Mouse (Mus musculus) intestine, postnatal 0 days (tissue): ENCODE measurements at regions not wholly inside any gene's neighbourhood (a gene's known extent, or its start where the extent isn't known, plus 50 kb on each side); places are given as distances from the start of the nearest gene placed in this dataset.

ENCODE experiments used
- ATAC-seq: fragments of 200-750 bp; cut with Nextera tagmentation; 2 replicates; pipeline ENCODE4 v1.8.0; 2017; ENCODE audit warnings: mild to moderate bottlenecking, moderate TSS enrichment, moderate library complexity
- H3K27ac ChIP-seq: fragments of 300-500 bp; sonication (generic); 2 replicates; pipeline ENCODE4 v1.5.1; 2014; ENCODE audit warnings: mild to moderate bottlenecking, low read depth, low read length, moderate library complexity
- H3K27me3 ChIP-seq: fragments of 300-500 bp; sonication (generic); replicated peaks from 2 replicates; pipeline ENCODE4 v1.6.1; 2014; ENCODE audit warnings: low read length, mixed read lengths; ENCODE audit not compliant: control insufficient read depth, insufficient read depth
- H3K36me3 ChIP-seq: fragments of 300-500 bp; sonication (generic); 2 replicates; pipeline ENCODE4 v1.6.1; 2014; ENCODE audit warnings: mild to moderate bottlenecking, moderate library complexity; ENCODE audit not compliant: control insufficient read depth, insufficient read depth
- H3K4me1 ChIP-seq: fragments of 300-500 bp; sonication (generic); replicated peaks from 2 replicates; pipeline ENCODE4 v1.6.1; 2014; ENCODE audit warnings: antibody characterized with exemption, low read length, mixed read lengths; ENCODE audit not compliant: control insufficient read depth, insufficient read depth
- H3K4me2 ChIP-seq: fragments of 300-500 bp; sonication (generic); replicated peaks from 2 replicates; pipeline ENCODE4 v1.6.1; 2014; ENCODE audit warnings: low read depth, mild to moderate bottlenecking, moderate library complexity
- H3K4me3 ChIP-seq: fragments of 300-500 bp; sonication (generic); 2 replicates; pipeline ENCODE4 v1.5.1; 2014; ENCODE audit warnings: low read depth, low read length
- H3K9ac ChIP-seq: fragments of 300-500 bp; sonication (generic); 2 replicates; pipeline ENCODE4 v1.6.1; 2014; ENCODE audit warnings: mild to moderate bottlenecking, low read depth, low read length
- H3K9me3 ChIP-seq: fragments of 300-500 bp; sonication (generic); 2 replicates; pipeline ENCODE4 v1.6.1; 2016; ENCODE audit warnings: mixed run types; ENCODE audit not compliant: control insufficient read depth
- CTCF ChIP-seq: sonication (generic); IDR thresholded peaks from 2 replicates; pipeline ENCODE4 v1.5.1; 2016; ENCODE audit warnings: low read depth, mild to moderate bottlenecking, control low read depth, antibody characterized with exemption, moderate library complexity
- WGBS: fragments of 180-500 bp; shearing (Covaris S2); extraction: QIAGEN DNeasy Blood & Tissue Kit; methylation state at CpG from one replicate; pipeline ENCODE4 v1.1.7; 2014; 5-methylcytosine and 5-hydroxymethylcytosine counted together

DNA sequence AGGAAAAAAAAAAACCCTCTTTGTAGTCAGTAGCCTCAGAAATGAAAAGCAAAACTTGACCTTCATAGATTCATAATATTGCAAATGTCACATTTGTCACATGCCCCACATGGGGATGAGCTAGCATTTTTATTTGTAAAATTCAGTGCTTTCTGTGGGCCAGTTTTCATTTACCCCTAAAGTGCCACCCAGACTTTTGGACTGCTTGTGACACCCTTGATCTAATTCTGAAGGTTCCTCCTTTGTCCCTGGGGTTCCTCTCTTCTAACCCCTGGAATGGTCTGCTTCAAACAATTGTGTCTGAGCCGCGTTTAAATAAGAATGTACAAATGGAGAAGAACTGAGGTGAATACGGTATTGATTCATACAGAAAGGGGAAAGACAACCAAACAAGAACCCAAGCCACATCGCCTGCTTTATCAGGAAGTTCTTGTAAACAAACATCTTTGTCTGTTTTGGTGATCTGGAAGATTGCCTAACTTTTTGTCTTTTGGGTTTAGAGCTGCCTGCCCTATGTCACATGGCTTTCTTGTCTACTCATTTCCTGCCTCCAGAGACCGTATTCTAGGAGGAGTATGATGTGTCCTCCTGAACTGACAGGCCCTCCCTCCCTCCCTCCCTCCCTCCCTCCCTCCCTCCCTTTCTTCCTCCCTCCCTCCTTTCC lies 203.1 kb upstream of the Gm9833 start:
- H3K4me1 ChIP-seq, result no peaks in the 10 kb centered on the region
- no peak for ATAC-seq
- H3K27me3 ChIP-seq, result no peaks in the 10 kb centered on the region
- no peak overlapping the region for H3K4me2 ChIP-seq
- no peak for TF ChIP-seq CTCF
- H3K9me3 ChIP-seq, result no peaks in the 10 kb centered on the region
- H3K4me3 ChIP-seq, result no peak overlapping the region
- H3K36me3 ChIP-seq, result no peaks in the 10 kb centered on the region
- no peak overlapping the region for H3K9ac ChIP-seq
- no peak overlapping the region for H3K27ac ChIP-seq
- WGBS, result 46% methylated on average over 5 of the region's 5 CpGs

DNA sequence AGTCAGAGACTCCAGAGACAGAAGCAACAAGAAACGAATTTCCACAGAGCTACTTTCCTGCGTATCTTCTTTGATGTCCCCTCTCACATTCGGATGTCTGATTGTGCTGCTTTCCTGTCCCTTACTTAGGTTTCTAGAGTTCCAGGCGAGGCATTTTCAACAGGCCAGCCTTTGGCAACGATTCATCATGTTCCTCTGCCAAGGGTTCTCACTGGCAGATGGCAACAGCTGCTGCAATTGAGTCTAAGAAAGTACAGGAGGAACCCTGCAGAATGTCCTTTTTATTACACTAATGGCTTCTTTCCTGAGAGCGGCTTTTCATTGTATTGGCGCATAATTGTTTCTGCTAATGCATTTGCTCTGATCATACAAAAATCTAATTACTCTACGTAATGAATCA lies 202.3 kb upstream of the Gm9833 start:
- H3K27ac ChIP-seq, result no peak overlapping the region
- no peaks in the 10 kb centered on the region for H3K4me1 ChIP-seq
- H3K27me3 ChIP-seq, result no peaks in the 10 kb centered on the region
- ATAC-seq, result no peak
- no peak overlapping the region for H3K4me3 ChIP-seq
- WGBS, result 53% methylated on average over 8 of the region's 8 CpGs
- no peak overlapping the region for H3K9ac ChIP-seq
- H3K9me3 ChIP-seq, result no peaks in the 10 kb centered on the region
- H3K36me3 ChIP-seq, result no peaks in the 10 kb centered on the region
- TF ChIP-seq CTCF, result no peak
- H3K4me2 ChIP-seq, result no peak overlapping the region

DNA sequence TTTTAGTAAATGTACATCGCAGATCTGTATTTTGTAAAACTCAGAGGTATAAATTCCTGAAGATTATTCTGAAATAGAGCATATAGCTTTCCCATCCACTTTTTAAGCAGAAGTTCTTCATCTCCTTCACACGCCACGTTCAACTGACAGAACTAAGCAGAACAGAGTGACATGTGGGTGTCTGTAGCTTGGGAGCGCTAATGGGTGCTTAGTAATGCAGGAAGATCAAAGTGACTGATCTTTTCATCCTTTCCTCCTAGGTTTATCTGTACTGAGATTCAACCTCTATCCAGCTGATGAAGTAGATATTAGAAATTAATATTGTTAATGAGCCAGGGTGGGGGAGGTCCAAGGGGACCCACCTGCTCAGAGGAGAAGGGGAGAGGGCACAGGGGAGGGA lies 201.8 kb upstream of the Gm9833 start:
- no peak overlapping the region for H3K9ac ChIP-seq
- H3K27me3 ChIP-seq, result no peaks in the 10 kb centered on the region
- WGBS, result 75% methylated on average over 4 of the region's 4 CpGs
- no peaks in the 10 kb centered on the region for H3K4me1 ChIP-seq
- H3K4me3 ChIP-seq, result no peak overlapping the region
- no peak overlapping the region for H3K27ac ChIP-seq
- no peak for ATAC-seq
- no peaks in the 10 kb centered on the region for H3K36me3 ChIP-seq
- TF ChIP-seq CTCF, result no peak
- H3K9me3 ChIP-seq, result no peaks in the 10 kb centered on the region
- no peak overlapping the region for H3K4me2 ChIP-seq

DNA sequence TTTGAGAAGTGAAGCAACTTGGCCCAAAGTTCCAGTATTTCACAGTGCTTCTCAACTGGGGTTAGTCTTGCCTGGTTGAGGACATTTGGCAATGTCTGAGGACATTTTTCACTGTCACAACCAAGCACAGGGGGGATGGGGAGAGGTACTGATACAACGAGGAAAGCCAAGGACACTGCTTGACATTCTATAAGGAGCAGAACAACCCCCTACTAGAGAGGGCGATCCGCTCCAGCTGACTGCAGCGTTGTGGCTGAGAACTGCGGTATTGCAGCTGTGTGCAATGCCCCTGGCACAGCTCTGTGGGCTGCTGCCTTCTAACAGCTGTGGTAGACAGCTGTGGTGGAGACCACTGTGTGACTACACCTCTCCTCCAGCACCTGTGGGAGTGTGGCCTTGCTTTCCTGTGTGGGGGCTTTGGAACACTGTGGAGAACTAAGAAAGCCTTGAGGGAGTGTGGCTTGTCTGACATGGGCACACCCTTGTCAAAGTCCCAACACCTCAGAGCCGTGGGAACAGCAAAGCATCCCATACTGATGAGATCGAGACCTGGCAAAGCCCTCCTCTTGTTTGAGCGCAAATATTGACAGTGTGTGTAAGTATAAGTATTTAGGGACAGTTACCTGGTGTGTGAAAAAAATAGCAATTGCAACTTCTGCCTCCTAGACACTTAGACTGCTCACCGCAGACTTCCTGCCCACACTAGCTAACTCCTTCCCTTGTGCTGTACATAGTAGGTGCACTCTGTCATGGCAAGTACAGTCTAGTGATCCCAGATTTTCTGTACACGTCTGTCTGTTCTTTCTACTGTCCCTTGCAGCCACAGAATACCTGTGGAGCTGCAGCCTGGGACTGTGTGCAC lies 200.9 kb upstream of the Gm9833 start:
- no peak overlapping the region for H3K9ac ChIP-seq
- ATAC-seq, result no peak
- no peak overlapping the region for H3K27ac ChIP-seq
- no peak overlapping the region for H3K4me2 ChIP-seq
- H3K4me1 ChIP-seq, result no peaks in the 10 kb centered on the region
- H3K9me3 ChIP-seq, result no peaks in the 10 kb centered on the region
- TF ChIP-seq CTCF, result no peak
- H3K27me3 ChIP-seq, result no peaks in the 10 kb centered on the region
- no peaks in the 10 kb centered on the region for H3K36me3 ChIP-seq
- WGBS, result 59% methylated on average over 10 of the region's 10 CpGs
- H3K4me3 ChIP-seq, result no peak overlapping the region

DNA sequence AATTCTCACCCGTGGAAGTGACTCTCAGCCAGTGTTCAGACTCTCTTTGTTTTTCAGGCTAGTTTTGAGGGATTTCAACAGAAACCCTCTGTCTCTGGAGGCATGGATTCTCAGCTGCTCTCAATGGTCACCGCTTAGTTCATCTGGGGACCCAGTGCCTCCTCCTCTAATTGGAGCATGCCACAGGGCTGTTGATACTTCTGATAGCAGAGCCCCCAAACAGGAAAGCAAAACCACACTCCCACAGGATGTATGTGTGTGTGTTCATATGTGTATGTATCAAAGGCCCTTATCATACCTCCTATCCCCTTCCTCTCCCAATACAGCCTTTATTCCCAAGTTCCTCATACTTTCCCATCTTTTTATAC lies 200.3 kb upstream of the Gm9833 start:
- no peak for TF ChIP-seq CTCF
- WGBS, result 82% methylated on average over 2 of the region's 2 CpGs
- Histone ChIP-seq H3K4me2 (no peak overlapping the region), H3K4me1 (no peaks in the 10 kb centered on the region), H3K36me3 (no peaks in the 10 kb centered on the region), H3K27me3 (no peaks in the 10 kb centered on the region), H3K9ac (no peak overlapping the region), H3K9me3 (no peaks in the 10 kb centered on the region), H3K27ac (no peak overlapping the region), H3K4me3 (no peak overlapping the region)
- ATAC-seq, result no peak

DNA sequence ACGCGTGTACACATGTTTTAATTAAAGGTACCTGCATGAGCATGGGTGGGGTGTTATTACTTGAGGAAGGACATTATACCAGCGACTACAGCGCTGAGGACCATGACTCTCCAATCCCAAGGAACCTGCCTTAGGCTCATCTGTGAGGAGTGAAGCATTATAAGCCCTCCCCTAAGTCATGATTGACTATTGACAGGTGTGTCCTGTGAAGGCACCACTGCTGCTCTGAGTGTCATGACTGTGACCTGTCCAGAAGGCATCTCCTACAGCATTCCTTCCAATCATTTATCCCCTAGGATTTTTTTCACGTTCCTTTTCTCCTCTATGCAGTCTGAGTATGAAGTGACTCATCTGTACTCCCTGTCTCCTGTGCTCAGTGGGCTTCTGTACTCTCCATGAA lies 199.9 kb upstream of the Gm9833 start:
- H3K9me3 ChIP-seq, result no peaks in the 10 kb centered on the region
- 91% methylated on average over 5 of the region's 5 CpGs for WGBS
- H3K4me1 ChIP-seq, result no peaks in the 10 kb centered on the region
- no peak for TF ChIP-seq CTCF
- no peaks in the 10 kb centered on the region for H3K27me3 ChIP-seq
- no peak overlapping the region for H3K4me3 ChIP-seq
- no peak overlapping the region for H3K4me2 ChIP-seq
- no peak overlapping the region for H3K27ac ChIP-seq
- H3K36me3 ChIP-seq, result no peaks in the 10 kb centered on the region
- H3K9ac ChIP-seq, result no peak overlapping the region
- no peak for ATAC-seq
